Mouse (Mus musculus): ENCODE measurements at regions not wholly inside any gene's neighbourhood (a gene's known extent, or its start where the extent isn't known, plus 50 kb on each side); places are given as distances from the start of the nearest gene placed in this dataset.

DNA sequence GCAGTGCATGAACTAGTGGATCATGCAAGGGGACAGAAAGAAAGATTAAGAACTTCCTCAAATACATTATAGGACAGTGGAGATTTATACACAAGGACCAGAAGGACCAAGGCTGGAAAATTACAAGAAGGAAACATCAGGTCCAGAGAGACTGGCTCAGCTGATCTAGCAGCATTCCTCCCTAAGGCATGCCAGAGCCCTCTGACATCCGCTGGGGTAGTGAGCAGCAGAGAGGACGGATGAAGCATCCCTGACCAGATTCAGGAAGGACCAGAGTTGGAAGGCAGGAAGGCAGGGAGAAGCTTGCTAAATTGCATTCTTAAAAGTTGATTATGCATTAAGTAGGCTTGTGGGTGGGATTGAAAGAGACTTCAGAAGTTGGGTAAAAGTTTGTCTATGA, 136.4 kb upstream of the Gpc5 start:
- Histone ChIP-seq H3K9ac (ENCODE audit: low read depth, poor library complexity, severe bottlenecking) (no peak overlapping the region), H3K36me3 (ENCODE audit: control insufficient read depth, insufficient read depth, low read length, poor library complexity, severe bottlenecking) (no peaks in the 10 kb centered on the region), H3K4me1 (ENCODE audit: control insufficient read depth, insufficient read depth, low read length) (no peaks in the 10 kb centered on the region), H3K27me3 (ENCODE audit: control insufficient read depth, insufficient read depth, low read length, poor library complexity, severe bottlenecking) (no peaks in the 10 kb centered on the region), H3K4me3 (ENCODE audit: low read depth, low read length) (no peak overlapping the region), H3K27ac (ENCODE audit: insufficient read depth, low read length) (no peak overlapping the region), H3K9me3 (replicated peaks; ENCODE audit: control insufficient read depth, insufficient read depth, low read length, poor library complexity, severe bottlenecking) (peaks cover 3% of the 10 kb centered on the region; the same call in 1 of the 2 replicates)
- no peak for TF ChIP-seq EP300 (IDR thresholded peaks at IDR 0.05; ENCODE audit: insufficient read depth, low read depth, low read length)

DNA sequence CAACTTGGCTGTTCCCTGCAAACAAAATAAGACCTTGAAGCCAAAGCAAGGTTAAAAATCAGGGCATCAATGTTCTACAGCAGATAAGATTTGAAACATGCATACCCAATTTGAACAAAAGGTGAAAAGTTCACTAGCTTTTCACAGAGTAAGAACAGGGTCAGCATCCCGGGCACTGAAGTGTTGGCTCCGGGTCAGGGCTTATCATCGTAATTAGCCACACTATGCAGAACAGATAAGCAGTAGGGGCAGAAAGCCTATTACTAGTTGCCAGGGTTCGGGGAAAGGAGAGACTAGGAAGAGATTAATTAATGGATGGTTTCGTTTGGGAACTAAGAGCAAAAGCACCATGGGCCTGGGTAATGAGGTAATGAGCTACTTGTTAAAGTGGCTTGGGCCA, 131.7 kb upstream of the Gpc5 start:
- no peak overlapping the region for H3K9ac ChIP-seq (ENCODE audit: low read depth, poor library complexity, severe bottlenecking)
- no peak overlapping the region for H3K4me3 ChIP-seq (ENCODE audit: low read depth, low read length)
- no peaks in the 10 kb centered on the region for H3K36me3 ChIP-seq (ENCODE audit: control insufficient read depth, insufficient read depth, low read length, poor library complexity, severe bottlenecking)
- H3K27me3 ChIP-seq (ENCODE audit: control insufficient read depth, insufficient read depth, low read length, poor library complexity, severe bottlenecking): no peaks in the 10 kb centered on the region
- H3K27ac ChIP-seq (ENCODE audit: insufficient read depth, low read length): no peak overlapping the region
- TF ChIP-seq EP300 (IDR thresholded peaks at IDR 0.05; ENCODE audit: insufficient read depth, low read depth, low read length) (no peak), CTCF (IDR thresholded peaks at IDR 0.05; ENCODE audit: low read depth, low read length) (no peak), POLR2A (IDR thresholded peaks at IDR 0.05; ENCODE audit: insufficient read depth, low read length) (no peak)
- H3K9me3 ChIP-seq (replicated peaks; ENCODE audit: control insufficient read depth, insufficient read depth, low read length, poor library complexity, severe bottlenecking): peaks cover 3% of the 10 kb centered on the region
- H3K4me1 ChIP-seq (ENCODE audit: control insufficient read depth, insufficient read depth, low read length): no peaks in the 10 kb centered on the region

DNA sequence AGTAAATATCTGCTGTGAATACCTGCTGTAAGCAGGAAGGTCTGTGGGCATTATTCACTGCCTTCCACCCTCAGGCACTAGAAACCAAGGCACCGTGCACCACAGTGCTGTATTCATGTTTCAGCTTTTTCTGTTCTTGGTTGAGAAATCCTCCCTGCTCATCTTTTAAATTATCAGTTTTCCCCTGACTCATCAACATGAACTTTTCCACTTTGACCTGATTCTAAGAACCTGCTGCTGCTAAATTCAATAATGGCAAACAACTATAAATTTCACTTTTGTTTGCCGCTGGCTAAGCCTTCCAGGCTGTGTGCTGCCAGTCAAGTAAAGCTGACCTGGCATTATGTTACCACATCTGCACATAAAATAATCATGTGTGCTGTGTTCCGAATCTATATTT, 126.1 kb upstream of the Gpc5 start:
- Histone ChIP-seq H3K9ac (ENCODE audit: low read depth, poor library complexity, severe bottlenecking) (no peak overlapping the region), H3K27me3 (ENCODE audit: control insufficient read depth, insufficient read depth, low read length, poor library complexity, severe bottlenecking) (no peaks in the 10 kb centered on the region), H3K4me3 (ENCODE audit: low read depth, low read length) (no peak overlapping the region), H3K4me1 (ENCODE audit: control insufficient read depth, insufficient read depth, low read length) (no peaks in the 10 kb centered on the region), H3K27ac (ENCODE audit: insufficient read depth, low read length) (no peak overlapping the region), H3K9me3 (replicated peaks; ENCODE audit: control insufficient read depth, insufficient read depth, low read length, poor library complexity, severe bottlenecking) (no peaks in the 10 kb centered on the region; the same call in 1 of the 2 replicates), H3K36me3 (ENCODE audit: control insufficient read depth, insufficient read depth, low read length, poor library complexity, severe bottlenecking) (no peaks in the 10 kb centered on the region)
- TF ChIP-seq CTCF (IDR thresholded peaks at IDR 0.05; ENCODE audit: low read depth, low read length): no peak
- no peak for TF ChIP-seq EP300 (IDR thresholded peaks at IDR 0.05; ENCODE audit: insufficient read depth, low read depth, low read length)
- no peak for TF ChIP-seq POLR2A (IDR thresholded peaks at IDR 0.05; ENCODE audit: insufficient read depth, low read length)

DNA sequence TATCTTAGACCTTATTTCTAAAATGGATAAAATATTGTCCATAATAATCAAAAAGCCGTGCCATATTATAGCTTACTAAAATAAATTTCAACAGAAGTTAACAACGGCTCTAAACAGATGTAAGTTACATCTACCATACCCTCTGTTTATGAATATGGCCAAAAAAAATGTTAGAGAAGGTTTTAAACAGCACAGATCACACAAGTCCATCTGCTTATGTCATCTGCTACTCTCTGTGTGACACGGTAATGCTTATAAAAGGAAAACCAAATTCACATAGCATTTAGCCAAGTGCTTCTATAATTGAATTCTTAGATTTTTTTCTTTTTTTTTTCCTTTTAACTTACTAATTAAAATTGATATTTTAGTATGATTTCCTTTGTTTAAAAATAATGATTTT, 123.0 kb upstream of the Gpc5 start:
- TF ChIP-seq POLR2A (IDR thresholded peaks at IDR 0.05; ENCODE audit: insufficient read depth, low read length): no peak
- TF ChIP-seq EP300 (IDR thresholded peaks at IDR 0.05; ENCODE audit: insufficient read depth, low read depth, low read length): no peak
- no peak for TF ChIP-seq CTCF (IDR thresholded peaks at IDR 0.05; ENCODE audit: low read depth, low read length)
- H3K36me3 ChIP-seq (ENCODE audit: control insufficient read depth, insufficient read depth, low read length, poor library complexity, severe bottlenecking): no peaks in the 10 kb centered on the region
- H3K9me3 ChIP-seq (replicated peaks; ENCODE audit: control insufficient read depth, insufficient read depth, low read length, poor library complexity, severe bottlenecking): no peaks in the 10 kb centered on the region
- H3K4me3 ChIP-seq (ENCODE audit: low read depth, low read length): no peak overlapping the region
- H3K27me3 ChIP-seq (ENCODE audit: control insufficient read depth, insufficient read depth, low read length, poor library complexity, severe bottlenecking): no peaks in the 10 kb centered on the region
- no peaks in the 10 kb centered on the region for H3K4me1 ChIP-seq (ENCODE audit: control insufficient read depth, insufficient read depth, low read length)
- no peak overlapping the region for H3K9ac ChIP-seq (ENCODE audit: low read depth, poor library complexity, severe bottlenecking)
- H3K27ac ChIP-seq (ENCODE audit: insufficient read depth, low read length): no peak overlapping the region

DNA sequence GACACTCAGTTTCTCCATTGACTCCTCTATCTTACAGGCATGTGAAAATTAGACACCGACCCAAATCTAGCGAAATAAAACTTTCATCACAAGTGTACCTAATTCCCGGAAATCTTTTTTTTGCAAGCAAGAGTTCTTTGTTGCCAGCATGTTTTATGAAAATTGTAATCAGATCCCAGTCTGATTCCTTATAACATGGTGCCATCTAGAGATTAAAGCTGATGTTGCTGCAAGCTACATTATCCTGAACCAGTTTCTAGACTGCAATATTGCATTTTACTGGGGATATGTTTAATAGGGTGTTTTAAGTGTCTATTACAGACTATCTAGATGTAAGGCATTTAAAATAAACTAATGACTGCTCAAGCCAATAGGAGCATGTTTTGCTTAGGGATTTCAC, 110.9 kb upstream of the Gpc5 start:
- H3K9ac ChIP-seq (ENCODE audit: low read depth, poor library complexity, severe bottlenecking): no peak overlapping the region
- no peak overlapping the region for H3K4me3 ChIP-seq (ENCODE audit: low read depth, low read length)
- H3K4me1 ChIP-seq (ENCODE audit: control insufficient read depth, insufficient read depth, low read length): no peaks in the 10 kb centered on the region
- no peak for TF ChIP-seq POLR2A (IDR thresholded peaks at IDR 0.05; ENCODE audit: insufficient read depth, low read length)
- TF ChIP-seq CTCF (IDR thresholded peaks at IDR 0.05; ENCODE audit: low read depth, low read length): no peak
- no peak for TF ChIP-seq EP300 (IDR thresholded peaks at IDR 0.05; ENCODE audit: insufficient read depth, low read depth, low read length)
- no peaks in the 10 kb centered on the region for H3K9me3 ChIP-seq (replicated peaks; ENCODE audit: control insufficient read depth, insufficient read depth, low read length, poor library complexity, severe bottlenecking)
- no peak overlapping the region for H3K27ac ChIP-seq (ENCODE audit: insufficient read depth, low read length)
- no peaks in the 10 kb centered on the region for H3K27me3 ChIP-seq (ENCODE audit: control insufficient read depth, insufficient read depth, low read length, poor library complexity, severe bottlenecking)
- no peaks in the 10 kb centered on the region for H3K36me3 ChIP-seq (ENCODE audit: control insufficient read depth, insufficient read depth, low read length, poor library complexity, severe bottlenecking)

DNA sequence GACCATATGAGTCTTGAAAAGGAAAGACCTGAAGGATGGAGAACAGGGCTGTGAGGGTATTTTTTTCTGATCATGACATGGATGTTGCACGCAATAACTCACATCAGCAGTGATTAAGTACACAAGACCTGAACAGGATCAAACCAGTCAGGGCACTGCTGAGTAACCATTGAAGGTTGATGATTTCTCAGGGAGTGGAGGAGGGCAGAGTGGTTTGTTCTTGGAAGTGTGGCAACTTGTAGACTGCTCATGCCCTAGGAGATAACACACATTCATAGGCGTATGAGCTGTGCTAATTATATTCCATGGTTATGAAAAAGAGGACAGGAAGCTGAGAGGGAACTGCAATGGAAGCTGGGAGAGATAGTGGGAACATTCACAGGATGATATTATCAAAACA, 88.8 kb upstream of the Gpc5 start:
- Histone ChIP-seq H3K4me1 (ENCODE audit: control insufficient read depth, insufficient read depth, low read length) (no peaks in the 10 kb centered on the region), H3K9me3 (replicated peaks; ENCODE audit: control insufficient read depth, insufficient read depth, low read length, poor library complexity, severe bottlenecking) (no peaks in the 10 kb centered on the region), H3K27ac (ENCODE audit: insufficient read depth, low read length) (no peak overlapping the region), H3K27me3 (ENCODE audit: control insufficient read depth, insufficient read depth, low read length, poor library complexity, severe bottlenecking) (no peaks in the 10 kb centered on the region), H3K36me3 (ENCODE audit: control insufficient read depth, insufficient read depth, low read length, poor library complexity, severe bottlenecking) (no peaks in the 10 kb centered on the region), H3K4me3 (ENCODE audit: low read depth, low read length) (no peak overlapping the region), H3K9ac (ENCODE audit: low read depth, poor library complexity, severe bottlenecking) (no peak overlapping the region)
- no peak for TF ChIP-seq CTCF (IDR thresholded peaks at IDR 0.05; ENCODE audit: low read depth, low read length)
- no peak for TF ChIP-seq POLR2A (IDR thresholded peaks at IDR 0.05; ENCODE audit: insufficient read depth, low read length)
- no peak for TF ChIP-seq EP300 (IDR thresholded peaks at IDR 0.05; ENCODE audit: insufficient read depth, low read depth, low read length)
